Mouse (Mus musculus): Measurements from ENCODE around the gene Sfmbt1. TPM values are rescaled to one million over a fixed set of nuclear protein-coding genes. Genes with fewer than 3 reads are reported as not detected.

Sfmbt1 gene
- polyA plus RNA-seq, 1 experiment from 2014 or later: 14.1 TPM

GRCm38 (mm10) chr14:30828077-30828476, 113.4 kb downstream of the Sfmbt1 start:
- Histone ChIP-seq H3K27ac (no peak overlapping the region), H3K4me1 (peaks cover 44% of the 10 kb centered on the region), H3K9me3 (no peaks in the 10 kb centered on the region), H3K27me3 (no peaks in the 10 kb centered on the region), H3K9ac (no peak overlapping the region), H3K4me3 (no peak overlapping the region), H3K4me2 (no peak overlapping the region), H3K36me3 (no peaks in the 10 kb centered on the region)
- no peak for ATAC-seq (ENCODE audit: insufficient number of reproducible peaks, low FRiP score, low TSS enrichment, low read depth)
- 70% methylated on average over 4 of the region's 4 CpGs for WGBS

- no peak overlapping the region for H3K4me3 ChIP-seq
- no peak for ATAC-seq (ENCODE audit: insufficient number of reproducible peaks, low FRiP score, low TSS enrichment, low read depth)
- no peaks in the 10 kb centered on the region for H3K36me3 ChIP-seq
- no peaks in the 10 kb centered on the region for H3K27me3 ChIP-seq
- peaks cover 44% of the 10 kb centered on the region for H3K4me1 ChIP-seq
- H3K9me3 ChIP-seq: no peaks in the 10 kb centered on the region
- H3K27ac ChIP-seq: 0 out of 2 replicates have a peak overlapping the region, but pooled peaks have one; percentile 17
- H3K9ac ChIP-seq: no peak overlapping the region
- no peak overlapping the region for H3K4me2 ChIP-seq
- 69% methylated on average over 11 of the region's 11 CpGs for WGBS
Measured at GRCm38 (mm10) chr14:30828635-30829460, 114.2 kb downstream of the Sfmbt1 start.

- no peak overlapping the region for H3K4me3 ChIP-seq
- WGBS: 84% methylated on average over 14 of the region's 14 CpGs
- H3K4me1 ChIP-seq: no peaks in the 10 kb centered on the region
- no peak overlapping the region for H3K27ac ChIP-seq
- no peaks in the 10 kb centered on the region for H3K27me3 ChIP-seq
- H3K9me3 ChIP-seq: no peaks in the 10 kb centered on the region
- no peak for ATAC-seq (ENCODE audit: insufficient number of reproducible peaks, low FRiP score, low TSS enrichment, low read depth)
- peaks cover 9% of the 10 kb centered on the region; the same call in 1 of the 2 replicates for H3K36me3 ChIP-seq
- H3K9ac ChIP-seq: no peak overlapping the region
- H3K4me2 ChIP-seq: no peak overlapping the region
Measured at GRCm38 (mm10) chr14:30837416-30837996, 122.9 kb downstream of the Sfmbt1 start.

- no peak for ATAC-seq (ENCODE audit: insufficient number of reproducible peaks, low FRiP score, low TSS enrichment, low read depth)
- H3K27me3 ChIP-seq: no peaks in the 10 kb centered on the region
- H3K4me1 ChIP-seq: no peaks in the 10 kb centered on the region
- H3K36me3 ChIP-seq: peaks cover 4% of the 10 kb centered on the region; the same call in 1 of the 2 replicates
- no peaks in the 10 kb centered on the region for H3K9me3 ChIP-seq
- H3K27ac ChIP-seq: no peak overlapping the region
- 84% methylated on average over 3 of the region's 3 CpGs for WGBS
- no peak overlapping the region for H3K9ac ChIP-seq
- no peak overlapping the region for H3K4me3 ChIP-seq
- H3K4me2 ChIP-seq: no peak overlapping the region
Measured at GRCm38 (mm10) chr14:30843701-30844100, 129.1 kb downstream of the Sfmbt1 start.

- H3K4me3 ChIP-seq: no peak overlapping the region
- no peaks in the 10 kb centered on the region for H3K9me3 ChIP-seq
- WGBS: 94% methylated on average over 5 of the region's 5 CpGs
- H3K4me1 ChIP-seq: no peaks in the 10 kb centered on the region
- H3K27me3 ChIP-seq: no peaks in the 10 kb centered on the region
- no peak overlapping the region for H3K27ac ChIP-seq
- H3K36me3 ChIP-seq: 0 out of 2 replicates have a peak, but pooled peaks cover 3% of the 10 kb centered on the region
- H3K4me2 ChIP-seq: no peak overlapping the region
- no peak for ATAC-seq (ENCODE audit: insufficient number of reproducible peaks, low FRiP score, low TSS enrichment, low read depth)
- no peak overlapping the region for H3K9ac ChIP-seq
Measured at GRCm38 (mm10) chr14:30850504-30850903, 135.9 kb downstream of the Sfmbt1 start.

- no peak overlapping the region for H3K27ac ChIP-seq
- H3K4me2 ChIP-seq: no peak overlapping the region
- no peak for ATAC-seq (ENCODE audit: insufficient number of reproducible peaks, low FRiP score, low TSS enrichment, low read depth)
- H3K9ac ChIP-seq: no peak overlapping the region
- H3K27me3 ChIP-seq: no peaks in the 10 kb centered on the region
- WGBS: 89% methylated on average over 5 of the region's 5 CpGs
- no peaks in the 10 kb centered on the region for H3K9me3 ChIP-seq
- H3K36me3 ChIP-seq: no peaks in the 10 kb centered on the region
- no peaks in the 10 kb centered on the region for H3K4me1 ChIP-seq
- H3K4me3 ChIP-seq: no peak overlapping the region
Measured at GRCm38 (mm10) chr14:30852325-30852724, 137.7 kb downstream of the Sfmbt1 start.

- WGBS: 92% methylated on average over 3 of the region's 3 CpGs
- Histone ChIP-seq H3K9ac (no peak overlapping the region), H3K9me3 (no peaks in the 10 kb centered on the region), H3K27ac (no peak overlapping the region), H3K4me3 (no peak overlapping the region), H3K27me3 (no peaks in the 10 kb centered on the region), H3K4me1 (no peaks in the 10 kb centered on the region), H3K4me2 (no peak overlapping the region), H3K36me3 (no peaks in the 10 kb centered on the region)
- ATAC-seq (ENCODE audit: insufficient number of reproducible peaks, low FRiP score, low TSS enrichment, low read depth): no peak
Measured at GRCm38 (mm10) chr14:30855316-30855715, 140.7 kb downstream of the Sfmbt1 start.

- no peaks in the 10 kb centered on the region for H3K36me3 ChIP-seq
- no peak overlapping the region for H3K9ac ChIP-seq
- WGBS: 83% methylated on average over 10 of the region's 10 CpGs
- H3K4me2 ChIP-seq: no peak overlapping the region
- no peaks in the 10 kb centered on the region for H3K4me1 ChIP-seq
- H3K4me3 ChIP-seq: no peak overlapping the region
- H3K27me3 ChIP-seq: no peaks in the 10 kb centered on the region
- H3K27ac ChIP-seq: no peak overlapping the region
- ATAC-seq (ENCODE audit: insufficient number of reproducible peaks, low FRiP score, low TSS enrichment, low read depth): no peak
- H3K9me3 ChIP-seq: no peaks in the 10 kb centered on the region
Measured at GRCm38 (mm10) chr14:30856885-30857507, 142.3 kb downstream of the Sfmbt1 start.

GRCm38 (mm10) chr14:30857990-30858389, 143.3 kb downstream of the Sfmbt1 start:
- no peak for ATAC-seq (ENCODE audit: insufficient number of reproducible peaks, low FRiP score, low TSS enrichment, low read depth)
- Histone ChIP-seq H3K27ac (no peak overlapping the region), H3K27me3 (no peaks in the 10 kb centered on the region), H3K36me3 (no peaks in the 10 kb centered on the region), H3K4me3 (no peak overlapping the region), H3K9ac (no peak overlapping the region), H3K4me1 (no peaks in the 10 kb centered on the region), H3K9me3 (no peaks in the 10 kb centered on the region), H3K4me2 (no peak overlapping the region)
- 82% methylated on average over 4 of the region's 4 CpGs for WGBS

GRCm38 (mm10) chr14:30861421-30862125, 146.9 kb downstream of the Sfmbt1 start:
- Histone ChIP-seq H3K27ac (no peak overlapping the region), H3K27me3 (no peaks in the 10 kb centered on the region), H3K9ac (no peak overlapping the region), H3K4me3 (no peak overlapping the region), H3K4me2 (no peak overlapping the region), H3K9me3 (no peaks in the 10 kb centered on the region), H3K4me1 (no peaks in the 10 kb centered on the region), H3K36me3 (peaks cover 21% of the 10 kb centered on the region)
- no peak for ATAC-seq (ENCODE audit: insufficient number of reproducible peaks, low FRiP score, low TSS enrichment, low read depth)
- 73% methylated on average over 16 of the region's 16 CpGs for WGBS

- H3K4me1 ChIP-seq: no peaks in the 10 kb centered on the region
- no peak overlapping the region for H3K9ac ChIP-seq
- H3K27ac ChIP-seq: no peak overlapping the region
- no peaks in the 10 kb centered on the region for H3K9me3 ChIP-seq
- H3K36me3 ChIP-seq: peaks cover 24% of the 10 kb centered on the region
- H3K4me2 ChIP-seq: no peak overlapping the region
- H3K4me3 ChIP-seq: no peak overlapping the region
- WGBS: 84% methylated on average over 9 of the region's 9 CpGs
- H3K27me3 ChIP-seq: no peaks in the 10 kb centered on the region
- ATAC-seq (ENCODE audit: insufficient number of reproducible peaks, low FRiP score, low TSS enrichment, low read depth): no peak
Measured at GRCm38 (mm10) chr14:30862368-30862767, 147.7 kb downstream of the Sfmbt1 start.

Measured in limb, embryonic 15.5 days (tissue).